Mouse (Mus musculus) kidney, adult 11 months (tissue): ENCODE results near the gene Samd14.

Experiments
- DNase-seq: peaks from one replicate; pipeline ENCODE4 v3.0.0; 2022

Gene Samd14

GRCm38 (mm10) chr11:95075197-95076040 lies 65.7 kb downstream of the Samd14 start:
- DNase-seq = no peak
